Mouse (Mus musculus): ENCODE data around the gene Nes.

DNA sequence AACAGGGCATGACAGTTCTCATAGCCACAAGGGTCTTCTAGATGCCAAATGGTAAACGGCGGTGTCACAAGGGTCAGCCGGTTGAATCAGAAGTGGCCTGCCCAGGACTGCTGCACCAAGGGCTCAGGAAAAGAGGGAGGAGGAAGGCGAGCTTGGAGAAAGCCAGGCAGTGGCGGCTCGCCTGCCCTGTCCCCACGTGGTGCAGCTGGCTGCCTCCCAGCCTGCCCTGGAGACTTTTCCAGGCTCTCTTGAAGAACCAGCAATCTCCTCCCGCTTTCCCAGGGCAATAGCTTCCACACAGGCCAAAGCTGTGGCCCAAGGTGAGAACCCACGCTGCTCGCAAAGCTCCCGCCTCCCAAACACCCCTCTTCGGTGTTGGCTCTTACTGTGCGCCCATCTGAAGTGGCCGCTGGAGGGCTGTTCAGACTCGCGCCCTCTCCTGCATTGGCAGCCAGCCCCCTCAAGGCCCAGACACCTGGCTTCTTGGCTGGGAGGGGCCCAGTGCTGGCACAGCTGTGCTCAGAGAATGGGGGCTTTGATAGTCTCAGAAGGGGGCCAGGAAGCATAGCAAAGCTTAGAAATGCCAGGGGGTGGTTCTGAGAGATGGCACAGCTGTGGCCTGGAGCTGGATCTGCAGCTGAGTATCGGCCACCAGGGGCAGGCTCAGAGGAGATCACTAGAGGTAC is 31.6 kb downstream of the Nes start:
- TF ChIP-seq CTCF (IDR thresholded peaks at IDR 0.05; ENCODE audit: low read depth, low read length) (no peak), POLR2A (IDR thresholded peaks at IDR 0.05; ENCODE audit: borderline replicate concordance, low read depth, low read length) (no peak)

All from bone marrow macrophage, adult 2 months (primary cell).